8 mouse cellular contexts compared by ENCODE assay signal in the genomic region with DNA sequence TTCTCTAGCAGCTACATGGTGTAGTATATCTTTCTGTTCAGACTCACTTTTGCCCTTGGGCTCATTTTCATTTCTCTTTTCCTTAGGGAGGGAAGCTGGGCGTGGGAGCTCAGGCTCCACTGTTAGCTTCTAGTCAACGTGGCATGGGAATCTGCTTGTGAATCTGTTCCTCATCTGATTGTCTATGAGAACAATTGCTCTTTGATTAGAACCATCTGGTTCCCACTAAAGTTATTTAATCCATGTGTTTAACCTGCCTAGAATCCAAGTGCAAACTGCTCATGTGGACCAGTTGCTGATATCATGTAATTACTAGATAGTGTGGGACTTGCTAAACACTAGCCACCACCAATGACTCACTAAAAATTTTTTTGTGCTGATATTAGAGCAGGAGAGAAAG.
DNase-seq lines count a peak whose midpoint lies in the region; ATAC-seq and TF ChIP-seq lines count a peak whose summit lies in the region.
"Had no signal": no experiment of that assay in that cellular context is flagged by ENCODE, and none has a peak within 500 bp of the region (broad histone marks: within the 10 kb centered on the region; RNA-seq: fewer than 3 reads in every experiment).

No protein-coding gene starts in this region.

- H3K4me2 ChIP-seq in myocyte (ENCODE audit: low read depth) = peak overlapping the region; percentile 53

- H3K79me2 ChIP-seq in myocyte (ENCODE audit: control insufficient read depth, insufficient read depth) = no peaks in the 10 kb centered on the region

- no peaks in the 10 kb centered on the region for H3K36me3 ChIP-seq in myocyte (ENCODE audit: control insufficient read depth, insufficient read depth)

- no peak overlapping the region for H3ac ChIP-seq in myocyte (ENCODE audit: control insufficient read depth, insufficient read length)

- no peak for ATAC-seq in inflammation-experienced regulatory T-cells, adult 6 months

- no peak overlapping the region for H3K4me3 ChIP-seq in layer of hippocampus, adult 2 months
- H3K4me3 ChIP-seq in myocyte = no peak overlapping the region

- TF ChIP-seq POLR2A in myocyte (IDR thresholded peaks at IDR 0.05; ENCODE audit: insufficient read length, low read depth) = no peak

- TF ChIP-seq CTCF in layer of hippocampus, adult 2 months (conservative IDR thresholded peaks at IDR 0.05) = no peak

- peak; percentile 14 to 18 for DNase-seq in layer of hippocampus, adult 2 months (ENCODE audit: low spot score in 2 of 2)
- no peak for DNase-seq in layer of hippocampus, postnatal 10 days (ENCODE audit: low spot score in 2 of 2)
- peak; percentile 68 for DNase-seq in embryo, embryonic 11 days
- DNase-seq in forelimb bud, embryonic 11.5 days (ENCODE audit: low read depth, low spot score) = peak; percentile 48
- no peak for DNase-seq in layer of hippocampus, postnatal 36 days
- DNase-seq: right cerebral cortex, postnatal 25 days had no signal

- H3K27me3 ChIP-seq in myocyte (ENCODE audit: control insufficient read depth, insufficient read depth, insufficient read length) = no peaks in the 10 kb centered on the region

- H3K27ac ChIP-seq in layer of hippocampus, adult 2 months = no peak overlapping the region

TF ChIP-seq in myocyte, 11 proteins besides CTCF, POLR2A, EP300 and RAD21:
- TF ChIP-seq POLR2AphosphoS2 (IDR thresholded peaks at IDR 0.05; ENCODE audit: insufficient read length, low read depth) (no peak), CEBPB (IDR thresholded peaks at IDR 0.05; ENCODE audit: insufficient read depth, poor library complexity, severe bottlenecking) (peak; percentile 33; the same call in 1 of the 2 replicates)

Comparison
In these comparisons a context has a peak if more than half of its experiments do, and no peak if none do; other contexts are left out.
1. DNase-seq: peak in layer of hippocampus, adult 2 months (2 of 2), embryo, embryonic 11 days (single experiment) and forelimb bud, embryonic 11.5 days (single experiment); none in layer of hippocampus, postnatal 10 days (0 of 2) and layer of hippocampus, postnatal 36 days (0 of 2).